Mouse (Mus musculus) thymus, postnatal 25 days (tissue): ENCODE measurements around the gene Cdh13.
"Not testable (repeated sequence)": the region's sequence is repeated elsewhere in the genome, so short reads cannot be mapped to it uniquely, and the experiment has no call there.

ENCODE experiments used
- DNase-seq: peaks from one replicate; pipeline ENCODE4 v3.0.0; 2022

Gene Cdh13

DNA sequence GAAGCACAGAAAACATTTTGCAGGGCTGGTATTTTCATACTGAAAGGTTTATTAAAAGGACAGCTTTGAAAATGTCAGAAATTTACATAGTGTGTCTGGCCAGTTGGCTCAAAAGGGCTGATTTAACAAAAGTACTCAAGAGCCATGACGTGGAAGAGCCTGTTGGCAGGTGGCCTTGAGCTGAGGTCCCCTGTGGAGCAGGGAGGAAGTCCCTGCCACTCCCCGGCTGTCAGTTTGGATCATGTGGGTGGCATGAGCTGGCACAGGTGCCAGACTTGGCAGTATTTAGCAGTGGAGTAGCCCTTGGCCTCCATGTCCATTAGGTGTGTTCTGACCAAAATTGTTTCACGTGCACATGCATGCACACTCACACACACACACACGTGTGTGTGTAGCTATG, 1001.4 kb downstream of the Cdh13 start:
- DNase-seq = no peak

DNA sequence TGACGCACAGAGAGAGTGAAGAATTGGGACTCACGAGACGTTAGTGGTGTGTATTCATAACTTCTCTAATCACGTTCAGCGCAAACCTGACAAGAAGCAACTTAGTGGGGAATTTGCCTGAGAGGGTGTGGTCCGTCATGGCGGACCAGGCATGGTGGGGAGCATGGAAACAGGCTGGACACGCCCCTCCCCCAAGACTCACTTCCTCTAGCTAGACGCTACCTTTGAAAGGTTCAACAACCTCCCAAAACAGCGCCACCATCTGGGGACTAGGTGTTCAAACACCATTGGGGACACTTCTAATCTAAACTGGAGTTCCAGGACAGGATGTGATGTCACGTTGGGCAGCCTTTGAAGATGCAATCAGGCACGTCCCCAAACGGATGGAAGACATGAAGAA, 1011.9 kb downstream of the Cdh13 start:
- DNase-seq = no peak

DNA sequence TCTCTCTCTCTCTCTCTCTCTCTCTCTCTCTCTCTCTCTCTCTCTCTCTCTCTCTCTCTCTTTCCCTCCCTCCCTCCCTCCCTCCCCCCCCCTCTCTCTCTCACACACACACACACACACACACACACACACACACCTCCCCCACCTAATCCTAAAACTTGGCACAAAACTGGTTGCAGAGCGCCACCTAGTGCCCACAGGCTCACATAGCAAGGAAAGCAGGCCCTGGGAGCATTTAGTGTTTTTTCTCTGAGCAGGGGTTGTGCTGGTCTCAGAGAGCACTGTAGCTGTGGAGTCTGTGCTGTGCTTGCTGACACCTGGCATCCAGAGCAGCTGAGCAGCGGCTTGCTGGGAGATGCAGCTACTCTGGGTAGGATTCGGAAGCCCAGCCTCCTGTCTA, 1014.2 kb downstream of the Cdh13 start:
- peak; percentile 25 for DNase-seq

DNA sequence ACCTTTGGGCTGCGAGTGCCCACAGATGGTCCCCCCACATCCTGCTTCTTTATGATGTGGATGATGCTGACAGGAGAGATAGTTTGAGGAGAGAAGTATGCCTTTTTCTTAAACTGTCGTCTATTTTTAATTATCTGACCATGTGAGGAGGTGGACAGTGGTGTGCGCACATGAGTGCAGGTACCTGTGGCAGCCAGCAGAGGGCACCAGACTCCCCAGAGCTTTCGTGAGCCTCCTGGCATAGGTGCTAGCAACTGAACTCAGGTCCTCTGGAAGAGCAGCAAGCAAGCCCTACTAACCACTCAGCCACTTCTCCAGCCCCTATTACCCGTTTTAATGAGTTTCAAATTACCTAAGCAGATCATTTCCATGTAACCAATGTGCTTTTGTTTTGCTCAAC, 1016.8 kb downstream of the Cdh13 start:
- no peak for DNase-seq

DNA sequence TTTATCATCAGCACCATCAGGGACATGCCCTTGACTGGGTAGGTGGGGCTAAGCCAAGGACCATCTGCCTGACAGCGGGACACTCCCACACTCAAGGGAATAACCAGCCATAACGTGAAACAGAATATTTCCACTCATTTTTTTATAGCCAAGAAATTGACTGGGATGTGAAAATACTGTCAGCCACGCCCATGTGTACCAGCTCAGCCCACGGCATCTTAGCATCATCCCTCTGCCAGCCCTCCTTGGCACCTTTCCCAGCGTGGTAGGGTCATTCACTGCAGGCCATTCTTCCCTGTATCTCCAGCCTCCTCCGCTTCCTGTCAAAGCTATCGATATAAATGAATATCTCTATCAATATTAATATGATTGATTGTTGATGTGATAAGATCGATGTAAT, 1020.7 kb downstream of the Cdh13 start:
- DNase-seq = no peak

DNA sequence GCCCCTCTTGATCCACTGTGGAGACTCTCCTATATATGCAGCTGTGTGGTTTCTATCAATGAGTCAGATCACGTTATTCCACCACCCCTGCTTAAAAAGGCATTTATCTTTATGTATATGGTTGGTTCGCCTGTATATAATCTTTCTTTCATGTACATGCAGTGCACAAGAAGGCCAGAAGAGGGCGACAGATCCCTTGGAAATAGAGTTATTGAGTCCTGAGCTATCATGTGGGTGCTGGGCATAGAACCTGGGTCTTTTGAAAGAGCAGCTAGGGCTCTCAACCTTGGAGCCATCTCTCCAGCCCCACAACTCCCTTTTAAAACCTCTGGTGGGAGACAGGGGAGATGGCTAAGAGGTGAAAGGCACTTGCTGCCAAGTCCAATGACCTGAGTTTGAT, 1027.9 kb downstream of the Cdh13 start:
- peak; percentile 42 for DNase-seq

DNA sequence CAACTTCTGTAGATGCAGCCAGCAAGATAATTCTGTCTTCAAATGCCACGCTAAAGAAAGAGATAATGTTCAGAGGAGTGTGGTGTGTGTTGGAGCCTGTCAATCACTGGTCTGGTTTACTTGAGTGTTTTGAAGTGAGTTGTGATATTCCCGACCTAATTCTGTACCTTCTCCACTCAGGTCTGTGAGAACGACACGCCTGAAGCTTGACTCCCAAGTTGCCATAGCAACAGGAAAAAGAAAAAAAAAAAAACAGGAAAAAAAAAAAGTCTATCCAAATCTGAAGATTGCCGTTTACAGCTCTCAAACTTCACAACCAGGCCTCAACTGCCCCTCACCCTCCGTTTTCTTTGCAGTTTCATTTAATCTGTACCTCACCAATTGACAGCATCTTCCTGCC, 1039.7 kb downstream of the Cdh13 start:
- no peak for DNase-seq

DNA sequence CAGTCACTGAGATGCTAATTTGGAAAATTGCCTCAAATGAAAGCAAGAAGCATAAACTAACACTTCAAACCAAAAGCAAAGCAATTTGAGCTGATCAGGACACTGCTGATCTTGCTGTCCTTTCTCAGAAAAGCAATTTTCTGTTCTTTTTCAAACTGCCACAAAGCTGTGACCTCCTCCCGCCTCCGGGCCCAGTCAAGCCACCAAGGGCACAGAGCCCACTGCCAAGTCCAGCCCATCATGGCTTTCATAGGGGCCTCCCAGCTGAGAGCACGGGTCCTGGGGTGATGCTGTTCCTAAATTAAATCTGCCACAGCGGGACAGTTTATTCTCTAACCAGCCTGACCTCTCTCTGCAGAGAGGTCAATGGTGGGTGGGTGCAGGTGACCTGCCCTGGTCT, 1056.0 kb downstream of the Cdh13 start:
- DNase-seq = no peak

DNA sequence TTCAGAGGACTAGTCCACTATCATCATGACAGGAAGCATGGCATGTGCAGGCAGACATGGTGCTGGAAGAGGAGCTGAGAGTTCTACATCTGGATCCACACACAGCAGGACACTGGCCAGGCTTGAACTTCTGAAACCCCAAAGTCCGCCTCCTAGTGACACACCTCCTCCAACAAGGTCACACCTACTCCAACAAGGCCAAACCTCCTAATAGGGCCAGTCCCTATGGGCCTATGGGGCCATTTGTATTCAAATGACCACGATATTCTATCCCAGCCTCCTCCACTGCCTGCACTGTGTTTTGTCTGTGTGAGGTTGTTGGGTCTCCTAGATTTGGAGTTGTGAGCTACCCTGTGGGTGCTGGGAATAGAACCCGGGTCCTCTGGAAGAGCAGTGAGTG, 1060.1 kb downstream of the Cdh13 start:
- DNase-seq = no peak

DNA sequence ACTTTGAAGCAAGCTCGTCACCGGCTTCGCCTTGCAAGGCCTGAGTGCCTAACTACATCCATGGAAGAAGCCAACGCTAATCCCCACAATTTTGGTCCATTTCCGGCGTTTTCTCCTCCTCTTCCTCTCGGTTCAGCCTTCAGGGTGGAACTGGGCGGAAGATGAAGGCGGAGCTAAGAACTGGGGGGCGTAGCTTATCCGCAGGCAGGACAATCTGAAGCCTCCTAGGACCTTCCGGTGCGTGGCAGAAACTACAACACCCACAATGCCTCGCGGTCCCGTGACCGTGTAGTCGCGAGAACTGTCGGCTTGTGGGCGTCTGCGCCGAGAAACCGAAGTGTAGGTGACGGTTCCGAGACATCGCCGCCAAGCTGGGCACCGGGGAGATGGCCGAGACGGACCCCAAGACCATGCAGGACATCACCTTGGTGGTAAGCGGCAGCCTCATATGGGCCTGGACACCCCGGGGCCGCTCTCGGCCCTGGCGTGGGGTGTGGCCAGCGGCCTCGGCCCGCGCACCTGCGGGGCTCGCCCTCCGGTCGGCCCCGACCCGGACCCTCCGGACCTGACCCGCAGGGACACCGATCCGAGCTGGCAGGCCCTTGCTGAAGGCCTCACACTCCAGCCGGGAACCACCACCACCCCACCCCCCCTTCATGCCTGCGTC, 1060.8 kb downstream of the Cdh13 start, which contains the start of gene Hsbp1:
Hsbp1 (plus strand) TSS at position 299 of the 667 bp plus-strand sequence.
- peak; percentile 97 for DNase-seq

DNA sequence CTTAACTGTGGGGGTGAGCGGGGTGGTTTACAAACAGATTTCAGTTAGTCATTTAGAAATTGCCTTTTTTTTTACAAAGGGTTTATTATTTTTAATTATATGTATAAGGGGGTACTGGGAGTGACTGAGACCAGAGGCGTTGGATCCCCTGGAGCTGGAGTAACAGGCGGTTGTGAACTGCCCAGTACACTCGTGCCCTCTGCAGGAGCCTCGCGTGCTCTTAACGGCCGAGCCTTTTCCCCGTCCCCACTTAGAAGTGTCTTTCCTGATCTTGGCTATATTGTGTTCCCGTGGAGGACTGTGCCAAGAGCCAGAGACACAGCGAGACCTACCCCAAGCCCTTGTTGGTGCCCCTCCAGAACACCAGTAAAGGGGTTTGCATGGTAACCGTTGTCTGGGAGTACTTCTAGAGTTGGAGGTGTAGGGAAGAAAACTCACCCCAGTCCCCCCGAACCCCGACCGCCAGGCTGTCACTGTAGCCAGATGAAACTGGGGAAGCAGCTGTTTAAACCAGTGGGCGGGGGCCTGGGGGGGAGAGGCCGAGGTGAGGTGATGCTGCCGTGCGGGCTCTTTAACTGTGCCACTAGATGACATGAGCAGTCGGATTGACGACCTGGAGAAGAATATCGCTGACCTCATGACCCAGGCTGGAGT, 1061.6 kb downstream of the Cdh13 start:
- DNase-seq = no peak

DNA sequence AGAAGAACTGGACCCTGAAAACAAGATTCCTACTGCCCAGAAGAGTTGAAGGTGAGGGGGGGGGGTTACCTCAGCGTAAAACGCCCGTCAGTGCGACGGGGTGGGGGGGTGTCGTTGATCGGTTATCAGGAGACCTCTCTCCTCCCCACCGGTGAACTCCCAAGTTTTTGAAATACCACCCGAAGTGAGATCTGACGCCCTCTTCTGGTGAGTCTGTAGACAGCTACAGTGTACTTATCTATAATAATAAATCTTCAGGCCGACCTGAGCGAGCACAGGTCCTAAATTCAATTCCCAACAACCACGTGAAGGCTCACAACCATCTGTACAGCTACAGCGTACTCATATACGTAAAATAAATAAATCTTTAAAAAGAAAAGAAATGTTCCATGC, 1062.1 kb downstream of the Cdh13 start:
- DNase-seq = no peak

DNA sequence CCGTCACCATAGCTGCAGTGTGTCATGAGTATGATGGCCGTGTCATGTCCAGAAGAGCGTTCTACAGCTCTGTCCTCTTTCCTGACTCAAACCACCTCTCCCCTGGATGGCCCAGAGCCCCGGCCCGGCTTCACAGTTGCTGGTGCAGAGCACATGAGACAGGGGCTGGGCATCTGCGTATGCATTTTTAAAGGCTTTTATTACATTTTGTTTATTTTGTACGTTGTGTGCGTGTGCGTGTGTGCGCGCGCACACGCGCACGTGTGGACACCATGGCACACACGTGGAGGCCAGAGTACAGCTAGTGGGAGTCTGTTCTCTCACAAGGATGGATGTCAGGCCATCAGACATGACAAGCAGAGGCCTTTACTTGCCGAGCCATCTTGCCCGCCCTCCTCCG, 1068.1 kb downstream of the Cdh13 start:
- no peak for DNase-seq

DNA sequence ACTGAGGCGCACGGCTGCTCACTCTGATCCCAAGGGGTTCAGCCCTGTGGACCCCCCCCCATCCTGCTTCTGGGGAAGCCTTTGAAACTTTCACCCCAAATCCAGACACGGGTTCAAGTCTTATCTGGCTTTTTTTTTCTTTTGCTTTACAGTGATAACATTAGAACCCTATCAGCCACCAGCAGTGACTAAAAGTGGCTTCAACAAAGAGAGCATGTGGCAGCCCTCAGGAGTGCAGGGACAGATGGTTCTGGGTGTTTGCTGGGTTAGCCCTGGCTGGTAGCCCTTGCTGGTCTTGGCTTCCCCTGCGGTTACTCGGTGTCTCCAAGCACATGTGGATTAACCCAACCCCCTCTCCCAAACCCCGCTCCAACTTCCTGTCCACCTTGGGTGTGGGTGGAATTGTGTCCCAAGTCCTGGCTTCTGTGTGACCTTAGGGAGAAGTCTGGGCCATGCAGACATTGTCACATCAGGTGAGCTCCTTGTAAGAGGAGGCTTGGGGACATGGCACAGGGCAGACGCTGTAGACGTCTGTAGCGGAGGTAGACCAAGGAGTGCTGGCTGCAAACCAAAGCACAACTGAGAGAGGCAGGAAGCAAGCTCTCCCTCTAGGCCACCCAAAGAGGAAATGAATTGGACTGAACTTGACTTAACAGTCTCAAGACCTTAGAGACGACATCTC, 1069.6 kb downstream of the Cdh13 start:
- DNase-seq = no peak

DNA sequence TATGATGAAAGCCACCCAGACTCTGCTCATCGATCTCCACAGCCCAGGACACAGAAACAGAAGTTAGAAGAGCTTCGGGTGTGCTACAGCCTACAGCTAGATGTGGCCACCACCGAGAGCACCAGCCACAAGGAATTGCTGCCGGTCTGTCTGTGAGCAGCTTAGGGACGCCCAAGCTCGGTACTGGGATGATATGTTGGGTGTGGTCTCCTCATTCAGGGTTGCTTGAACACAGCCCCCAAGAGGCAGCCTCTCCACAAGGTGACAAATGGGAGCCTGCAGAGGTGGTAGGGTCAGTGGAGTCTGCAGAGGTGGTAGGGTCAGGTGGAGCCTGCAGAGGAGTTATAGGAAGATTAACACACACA, 1070.1 kb downstream of the Cdh13 start:
- DNase-seq = no peak

DNA sequence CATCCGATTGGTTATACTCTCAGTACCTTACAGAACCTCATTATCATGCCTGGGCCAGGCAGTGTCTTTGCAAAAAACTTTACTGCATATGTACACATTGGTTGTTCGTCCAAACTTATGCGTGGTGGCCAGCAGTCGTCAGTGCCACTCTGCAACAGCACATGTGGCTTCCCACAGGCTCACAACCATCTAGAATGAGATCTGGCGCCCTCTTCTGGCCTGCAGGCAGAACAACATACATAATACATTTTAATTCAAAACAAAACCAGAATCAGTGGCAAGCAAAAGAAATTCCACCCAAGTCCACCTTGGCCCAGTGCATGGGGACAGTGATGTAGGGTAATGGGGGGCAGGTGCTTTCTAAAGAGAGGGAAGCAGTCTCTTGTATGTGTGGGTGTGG, 1073.1 kb downstream of the Cdh13 start:
- DNase-seq = not testable (repeated sequence)

DNA sequence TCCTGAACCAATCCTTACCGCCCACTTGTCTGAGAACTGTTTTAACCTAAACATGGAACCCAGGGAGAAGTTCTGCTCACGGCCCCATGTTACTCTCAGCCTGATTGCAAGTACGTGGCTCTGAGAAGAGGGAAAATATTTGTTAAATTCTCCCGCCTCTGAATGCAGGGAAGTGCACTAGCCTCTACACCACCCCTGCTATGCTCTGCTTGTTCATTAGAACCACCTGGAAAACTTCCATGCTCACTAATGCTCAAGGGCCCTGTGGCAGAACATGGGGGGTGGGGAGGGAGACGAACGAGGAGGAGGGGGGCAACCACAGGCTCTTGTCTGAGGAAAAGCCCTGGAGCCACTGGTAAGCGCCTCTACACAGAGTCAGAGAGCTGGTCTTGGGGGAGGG, 1074.6 kb downstream of the Cdh13 start:
- DNase-seq = no peak

DNA sequence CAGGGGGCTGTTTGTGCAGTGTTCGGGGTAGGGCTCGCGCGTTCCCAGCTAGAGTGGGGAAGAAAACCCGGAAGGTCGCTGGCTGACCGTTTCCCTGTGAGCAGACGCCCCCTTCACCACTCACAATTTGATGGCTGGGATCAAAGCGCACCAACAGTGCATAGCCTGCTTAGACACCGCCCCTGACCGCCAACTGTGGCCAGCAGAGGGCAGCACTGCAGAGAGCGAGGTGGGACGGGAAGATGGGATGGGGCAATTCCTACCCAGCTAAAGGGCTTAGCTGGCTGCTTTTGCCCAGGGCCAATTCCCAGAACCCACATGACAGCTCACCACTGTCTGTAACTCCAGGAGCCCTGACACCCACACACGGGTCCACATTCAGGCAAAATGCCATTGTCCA, 1075.3 kb downstream of the Cdh13 start:
- peak; percentile 70 for DNase-seq

DNA sequence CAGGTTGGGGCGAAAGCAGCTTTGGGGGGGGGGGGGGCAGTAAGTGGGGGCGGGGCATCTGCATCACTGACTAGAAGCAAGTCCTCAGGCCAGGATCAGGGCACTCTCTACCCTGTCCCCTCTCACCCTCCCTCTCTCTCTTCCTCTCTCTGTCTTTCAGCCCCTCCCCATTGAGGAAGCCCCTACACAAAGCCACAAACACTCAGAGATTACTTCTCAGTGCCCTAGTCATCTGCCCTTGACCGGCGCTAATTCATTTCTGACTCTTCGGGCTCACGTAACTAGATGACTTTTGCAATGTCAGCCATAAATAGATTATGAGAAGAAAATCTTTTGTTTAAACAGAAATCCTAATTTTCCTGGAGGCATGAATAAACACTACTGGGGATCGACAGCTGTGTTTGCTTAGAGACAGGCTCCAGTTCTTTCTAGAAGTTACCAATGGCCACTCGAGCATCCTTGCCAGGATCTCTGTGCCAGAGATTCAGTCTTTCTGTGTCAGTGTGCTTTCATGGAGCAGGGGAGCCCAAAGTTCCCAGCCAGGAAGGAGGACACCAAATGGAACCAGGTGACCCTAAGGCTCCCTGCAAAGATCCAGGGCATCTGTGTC, 1077.3 kb downstream of the Cdh13 start:
- no peak for DNase-seq
